Mouse (Mus musculus) macrophage (primary cell): Measurements from ENCODE around the gene Catspere2. TPM values are rescaled to one million over a fixed set of nuclear protein-coding genes. Genes with fewer than 3 reads are reported as not detected.
"Not testable (repeated sequence)": the region's sequence is repeated elsewhere in the genome, so short reads cannot be mapped to it uniquely, and the experiment has no call there.

Experiments used
- H3K27ac ChIP-seq: fragments of 350-480 bp; formaldehyde crosslinking; 2 replicates; pipeline ENCODE4 v1.9.0; 2021
- H3K36me3 ChIP-seq: fragments of 350-480 bp; formaldehyde crosslinking; 2 replicates; pipeline ENCODE4 v1.9.0; 2021; ENCODE audit errors: inconsistent target
- H3K4me3 ChIP-seq: fragments of 350-480 bp; formaldehyde crosslinking; 2 replicates; pipeline ENCODE4 v1.9.0; 2021; ENCODE audit errors: inconsistent target
- H3K79me2 ChIP-seq: fragments of 350-480 bp; formaldehyde crosslinking; 2 replicates; pipeline ENCODE4 v1.9.0; 2021; ENCODE audit errors: inconsistent target
- WGBS: methylation state at CpG from one replicate; pipeline ENCODE4 v1.1.7; 2026; ENCODE audit warnings: inconsistent platforms; ENCODE audit not compliant: missing documents; 5-methylcytosine and 5-hydroxymethylcytosine counted together
- polyA plus RNA-seq: library from polyadenylated mRNA; stranded (reverse); fragments of 250-400 nt; gene quantifications from 3 replicates; pipeline ENCODE4 v1.2.4, GENCODE M21; 2018; ENCODE audit warnings: inconsistent platforms
- total RNA-seq, 78 experiments: library from RNA; depleted of rRNA; stranded (reverse); fragments of 250-400 nt; gene quantifications; 1 replicate in 9 of 78; 2 replicates in 24 of 78; 3 replicates in 43 of 78; 4 replicates in 2 of 78; pipeline ENCODE4 v1.2.4; 2018; ENCODE audit warnings: inconsistent platforms in 56 of 78

The Catspere2 gene
- total RNA-seq (2018; cell fraction: chromatin; rRNA removed): 1 to 10 TPM in 18 of 26 experiments, under 1 TPM in 8; 0.21 to 3.5 (median 1.2) TPM
- under 1 TPM in 21 of 26 experiments, not detected in 5; 0.03 to 0.22 (median 0.09) TPM for total RNA-seq (2018; cell fraction: cytosol; rRNA removed)
- total RNA-seq (2018; cell fraction: nucleus; rRNA removed): 1 to 10 TPM in 2 of 26 experiments, under 1 TPM in 20, not detected in 4; 0.24 to 1.7 (median 0.59) TPM
- polyA plus RNA-seq: 0.03 to 0.17 TPM in 2 of 3 replicates, not detected in the other

DNA sequence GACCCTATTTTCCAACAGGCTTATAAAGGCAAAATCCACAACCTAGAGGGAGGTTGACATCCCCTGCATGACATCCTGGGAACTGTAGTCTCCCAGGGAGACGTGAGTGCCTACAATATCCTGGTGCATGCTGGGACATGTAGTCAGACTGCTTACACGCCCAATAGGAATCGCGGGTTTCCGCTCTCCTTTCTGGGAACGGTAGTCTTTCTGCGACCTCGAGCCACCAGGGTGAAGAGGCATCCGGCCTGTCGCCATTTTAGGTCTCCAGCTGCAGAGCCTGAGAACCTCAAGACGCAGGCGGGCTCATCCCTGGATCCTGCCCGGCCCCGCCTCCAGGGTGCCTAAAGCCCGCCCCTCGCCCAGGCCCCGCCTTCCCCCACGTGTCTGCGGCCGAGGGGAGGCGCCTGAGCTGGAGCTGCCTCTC, at the start of gene Catspere2:
Catspere2 (plus strand) TSS at position 400 of the 427 bp plus-strand sequence.
- 0% methylated on average over 15 of the region's 21 CpGs for WGBS
- peak within 1 kb of the TSS; percentile 8; the same call in 1 of the 2 replicates for H3K27ac ChIP-seq
- H3K4me3 ChIP-seq: peak within 1 kb of the TSS; percentile 9; the same call in 1 of the 2 replicates
- not testable (repeated sequence) for H3K36me3 ChIP-seq, H3K79me2 ChIP-seq

GRCm38 (mm10) chr1:177940422-177940977, 42.7 kb upstream of the Catspere2 start:
- not testable (repeated sequence) for H3K36me3 ChIP-seq, H3K4me3 ChIP-seq, H3K79me2 ChIP-seq, H3K27ac ChIP-seq
- WGBS: 29% methylated on average over 1 of the region's 4 CpGs

DNA sequence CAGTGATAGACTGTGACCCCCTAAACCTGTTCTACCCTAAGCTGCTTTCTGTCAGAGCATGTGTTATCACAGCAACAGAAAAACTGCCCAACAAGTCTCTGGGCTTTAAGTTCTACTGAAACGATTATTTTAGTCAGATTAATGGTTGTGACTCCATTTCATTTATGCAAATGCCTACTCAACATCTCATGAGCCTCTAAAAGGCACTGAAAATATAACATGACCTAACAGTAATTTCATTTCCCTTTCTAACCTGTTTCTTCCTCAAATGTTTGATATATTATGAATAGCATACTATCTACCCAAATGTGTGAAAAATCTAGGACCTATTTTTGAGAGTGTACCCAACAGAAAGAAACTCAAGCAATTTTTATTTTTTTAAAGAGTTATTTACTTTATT, 1.9 kb upstream of the Catspere2 start:
- WGBS: 87% methylated on average over 1 of the region's 1 CpGs

GRCm38 (mm10) chr1:177983582-177983981, 359 bp downstream of the Catspere2 start:
- not testable (repeated sequence) for H3K27ac ChIP-seq, H3K4me3 ChIP-seq, H3K79me2 ChIP-seq, H3K36me3 ChIP-seq
- WGBS: 2% methylated on average over 14 of the region's 41 CpGs

More for the DNA sequence above, 1.9 kb upstream of the Catspere2 start:
- Histone ChIP-seq H3K27ac (0 out of 2 replicates have a peak overlapping the region, but pooled peaks have one; percentile 8), H3K4me3 (no peak overlapping the region), H3K36me3 (no peaks in the 10 kb centered on the region), H3K79me2 (no peaks in the 10 kb centered on the region)

DNA sequence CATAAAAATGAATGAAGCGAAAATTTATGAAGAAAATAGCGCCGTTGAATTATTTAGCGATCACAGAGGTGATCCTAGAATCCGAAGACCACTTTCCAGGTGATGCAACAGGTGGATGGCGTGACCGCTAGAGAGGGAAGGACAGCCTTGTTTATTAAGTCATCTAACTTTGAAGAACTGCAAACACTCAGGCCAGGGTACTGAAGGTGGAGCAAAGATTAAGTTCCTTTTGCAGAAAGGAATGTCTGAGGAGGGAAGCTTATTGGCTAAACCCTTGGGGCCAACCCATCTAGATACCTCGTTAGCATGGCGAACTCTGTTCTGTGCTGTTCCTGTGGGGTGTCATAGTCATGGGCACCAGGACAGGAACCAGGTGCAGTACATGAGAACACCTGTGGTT, 983 bp downstream of the Catspere2 start:
- no peaks in the 10 kb centered on the region for H3K79me2 ChIP-seq
- H3K4me3 ChIP-seq: no peak overlapping the region
- 69% methylated on average over 8 of the region's 9 CpGs for WGBS

DNA sequence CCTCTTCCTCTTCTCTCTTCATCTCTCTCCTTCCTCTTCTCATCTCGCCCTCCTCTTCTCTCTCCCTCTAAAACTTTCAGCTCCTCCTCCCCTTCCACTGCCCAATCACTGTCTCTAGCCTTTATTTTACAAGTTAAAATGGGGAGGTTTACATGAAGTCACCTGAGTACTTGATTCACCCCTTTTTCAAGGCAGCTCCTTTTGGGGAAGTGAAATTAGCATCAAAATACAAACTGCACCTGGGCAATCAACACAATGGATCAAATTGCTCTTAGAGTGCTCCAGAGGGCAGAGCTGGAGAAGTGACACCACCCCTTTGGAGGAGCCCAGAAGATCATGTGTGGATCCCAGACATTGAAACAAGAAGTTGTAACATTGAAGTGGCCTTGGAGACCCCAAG, 4.3 kb downstream of the Catspere2 start:
- H3K36me3 ChIP-seq, H3K27ac ChIP-seq, H3K4me3 ChIP-seq, H3K79me2 ChIP-seq: not testable (repeated sequence)
- WGBS: 83% methylated on average over 1 of the region's 1 CpGs

More for the DNA sequence above, 983 bp downstream of the Catspere2 start:
- no peak overlapping the region for H3K27ac ChIP-seq
- H3K36me3 ChIP-seq: no peaks in the 10 kb centered on the region

GRCm38 (mm10) chr1:178072798-178073197, 89.6 kb downstream of the Catspere2 start:
- not testable (repeated sequence) for H3K4me3 ChIP-seq, H3K36me3 ChIP-seq, H3K27ac ChIP-seq, H3K79me2 ChIP-seq
- 58% methylated on average over 3 of the region's 4 CpGs for WGBS

DNA sequence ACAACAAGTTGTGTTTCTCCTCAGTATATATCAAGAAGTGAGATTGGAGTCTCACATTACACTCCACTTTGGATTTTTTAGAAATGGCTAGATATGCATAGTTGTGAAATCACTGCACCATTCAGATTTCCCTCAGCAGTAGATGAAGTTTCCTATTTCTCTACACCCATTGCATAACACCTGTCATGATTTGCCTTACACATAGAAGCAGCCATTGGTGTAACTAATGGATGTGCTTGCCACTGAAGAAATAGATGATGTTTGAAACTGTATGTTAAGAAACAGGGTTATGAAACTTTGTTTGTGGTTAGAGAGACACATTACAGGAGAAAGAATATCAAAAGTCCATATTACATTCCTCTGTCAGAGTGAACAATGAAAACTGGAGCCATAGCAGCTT, 114.6 kb downstream of the Catspere2 start:
- H3K36me3 ChIP-seq, H3K79me2 ChIP-seq, H3K27ac ChIP-seq, H3K4me3 ChIP-seq: not testable (repeated sequence)

GRCm38 (mm10) chr1:178108514-178108913, 125.3 kb downstream of the Catspere2 start:
- not testable (repeated sequence) for H3K27ac ChIP-seq, H3K36me3 ChIP-seq, H3K4me3 ChIP-seq, H3K79me2 ChIP-seq
- WGBS: 100% methylated on average over 1 of the region's 1 CpGs

DNA sequence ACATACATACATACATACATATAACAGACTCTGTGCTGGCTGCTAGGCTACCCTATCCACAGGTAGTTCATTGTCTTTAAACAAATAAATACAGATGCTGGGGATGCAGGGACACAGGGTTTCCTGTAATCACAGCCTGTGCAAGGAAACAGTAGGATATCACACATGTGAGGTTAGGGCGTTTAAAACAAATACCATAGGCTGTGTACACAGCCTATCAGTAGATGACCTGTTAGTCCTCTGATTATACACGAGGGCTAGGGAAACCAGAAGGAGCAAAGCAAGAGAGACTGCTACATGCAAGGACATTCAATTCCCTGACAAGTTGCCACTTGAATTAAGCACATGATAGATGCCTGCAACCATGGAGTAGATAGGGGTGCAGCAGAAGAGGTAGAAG, 139.0 kb downstream of the Catspere2 start:
- not testable (repeated sequence) for H3K36me3 ChIP-seq, H3K79me2 ChIP-seq, H3K27ac ChIP-seq, H3K4me3 ChIP-seq
- 70% methylated on average over 2 of the region's 2 CpGs for WGBS

DNA sequence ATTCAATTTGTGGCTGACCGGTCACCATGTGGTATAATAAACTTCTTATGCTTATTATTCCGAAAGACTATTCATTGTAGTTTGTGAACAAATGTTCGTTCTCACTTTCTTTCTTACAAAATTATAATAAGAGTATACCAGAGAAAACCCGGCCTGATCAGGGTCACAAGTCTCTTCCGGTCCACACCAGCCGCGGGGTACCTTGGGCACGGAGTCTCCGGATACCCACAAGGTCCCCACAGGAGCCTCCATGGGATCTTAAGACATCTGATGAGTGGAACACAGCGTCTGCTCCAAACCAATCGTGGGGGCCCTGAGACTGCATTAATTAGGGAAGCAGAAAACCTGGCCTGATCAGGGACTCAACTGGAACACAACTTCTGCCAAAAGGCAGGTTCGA, 151.1 kb downstream of the Catspere2 start:
- Histone ChIP-seq H3K36me3 (no peaks in the 10 kb centered on the region), H3K27ac (no peak overlapping the region), H3K4me3 (no peak overlapping the region), H3K79me2 (no peaks in the 10 kb centered on the region)
- WGBS: 92% methylated on average over 12 of the region's 12 CpGs

- not testable (repeated sequence) for H3K27ac ChIP-seq, H3K36me3 ChIP-seq, H3K4me3 ChIP-seq, H3K79me2 ChIP-seq
- WGBS: no CpG with 5 or more reads among the region's 2 CpGs
These were observed 163.3 kb downstream of the Catspere2 start for GRCm38 (mm10) chr1:178146513-178146912.

- not testable (repeated sequence) for H3K27ac ChIP-seq, H3K4me3 ChIP-seq, H3K79me2 ChIP-seq, H3K36me3 ChIP-seq
- 89% methylated on average over 3 of the region's 4 CpGs for WGBS
These were observed 163.7 kb downstream of the Catspere2 start for GRCm38 (mm10) chr1:178146915-178147314.

- no peaks in the 10 kb centered on the region for H3K36me3 ChIP-seq
- WGBS: 100% methylated on average over 2 of the region's 2 CpGs
- no peak overlapping the region for H3K4me3 ChIP-seq
- no peak overlapping the region for H3K27ac ChIP-seq
- no peaks in the 10 kb centered on the region for H3K79me2 ChIP-seq
These were observed 199.0 kb downstream of the Catspere2 start for GRCm38 (mm10) chr1:178182251-178182650.

GRCm38 (mm10) chr1:178185591-178185990, 202.4 kb downstream of the Catspere2 start:
- Histone ChIP-seq H3K79me2 (peaks cover 25% of the 10 kb centered on the region), H3K27ac (no peak overlapping the region), H3K4me3 (no peak overlapping the region), H3K36me3 (no peaks in the 10 kb centered on the region)
